Mouse (Mus musculus) megakaryocyte progenitor cell, adult 5-6 weeks (primary cell): Measurements from ENCODE around the gene C1qb. TPM values are rescaled to one million over a fixed set of nuclear protein-coding genes. Genes with fewer than 3 reads are reported as not detected.

ENCODE experiments used
- ATAC-seq: replicated peaks from 2 replicates; pipeline ENCODE4 v1.8.0; 2016; ENCODE audit warnings: mild to moderate bottlenecking, moderate TSS enrichment, inconsistent platforms; ENCODE audit not compliant: poor library complexity
- total RNA-seq, 2 experiments: library from RNA; stranded (forward) in 1 of 2; stranded (reverse) in 1 of 2; fragments of 157-497, 149-512 nt in 1 of 2; fragments of 200-1000 nt in 1 of 2; gene quantifications; 2 replicates each; pipeline versions ENCODE4 v1.2.3 to v1.2.4; 2015 to 2017

Gene C1qb
- total RNA-seq, 2 experiments from 2014 or later, result 0.08 to 0.79 TPM

GRCm38 (mm10) chr4:136894821-136895220 lies 8.8 kb upstream of the C1qb start:
- no peak for ATAC-seq

- ATAC-seq, result peak; percentile 51
These were observed 7.9 kb upstream of the C1qb start for GRCm38 (mm10) chr4:136893691-136894543.

GRCm38 (mm10) chr4:136892811-136893210 lies 6.8 kb upstream of the C1qb start, which contains the start of gene C1qc:
Gene C1qc (minus strand): TSS chr4:136893065.
- peak; percentile 74 for ATAC-seq

GRCm38 (mm10) chr4:136892371-136892770 lies 6.4 kb upstream of the C1qb start:
- no peak for ATAC-seq

- no peak for ATAC-seq
These were observed 5.1 kb upstream of the C1qb start for GRCm38 (mm10) chr4:136891115-136891514.

- no peak for ATAC-seq
These were observed 4.0 kb upstream of the C1qb start for GRCm38 (mm10) chr4:136889981-136890380.

- no peak for ATAC-seq
These were observed 1.7 kb upstream of the C1qb start for GRCm38 (mm10) chr4:136887714-136888113.

GRCm38 (mm10) chr4:136878601-136879000 lies 7.4 kb downstream of the C1qb start:
- ATAC-seq, result no peak

- no peak for ATAC-seq
These were observed 7.8 kb downstream of the C1qb start for GRCm38 (mm10) chr4:136878171-136878570.

GRCm38 (mm10) chr4:136876971-136877370 lies 9.0 kb downstream of the C1qb start:
- peak; percentile 42; the same call in 1 of the 2 replicates for ATAC-seq

- ATAC-seq, result no peak
These were observed 11.0 kb downstream of the C1qb start for GRCm38 (mm10) chr4:136875012-136875411.

GRCm38 (mm10) chr4:136868371-136868770 lies 17.6 kb downstream of the C1qb start:
- no peak for ATAC-seq

- ATAC-seq, result no peak
These were observed 18.2 kb downstream of the C1qb start for GRCm38 (mm10) chr4:136867690-136868345.

GRCm38 (mm10) chr4:136865531-136865930 lies 20.5 kb downstream of the C1qb start:
- no peak for ATAC-seq

- no peak for ATAC-seq
These were observed 21.1 kb downstream of the C1qb start for GRCm38 (mm10) chr4:136864751-136865470.

- no peak for ATAC-seq
These were observed 22.5 kb downstream of the C1qb start for GRCm38 (mm10) chr4:136863517-136863916.

GRCm38 (mm10) chr4:136862411-136862810 lies 23.6 kb downstream of the C1qb start:
- no peak for ATAC-seq

- ATAC-seq, result no peak
These were observed 24.2 kb downstream of the C1qb start for GRCm38 (mm10) chr4:136861806-136862205.

- no peak for ATAC-seq
These were observed 26.0 kb downstream of the C1qb start for GRCm38 (mm10) chr4:136860022-136860421.

- no peak for ATAC-seq
These were observed 30.9 kb downstream of the C1qb start for GRCm38 (mm10) chr4:136855081-136855480.

- no peak for ATAC-seq
These were observed 33.0 kb downstream of the C1qb start for GRCm38 (mm10) chr4:136852989-136853388.
